Mouse (Mus musculus) intestine, postnatal 0 days (tissue): ENCODE data around the gene Hdac11. TPM values are rescaled to one million over a fixed set of nuclear protein-coding genes. Genes with fewer than 3 reads are reported as not detected.

Experiments used
- ATAC-seq: fragments of 200-750 bp; cut with Nextera tagmentation; 2 replicates; pipeline ENCODE4 v1.8.0; 2017; ENCODE audit warnings: mild to moderate bottlenecking, moderate TSS enrichment, moderate library complexity
- H3K27ac ChIP-seq: fragments of 300-500 bp; sonication (generic); 2 replicates; pipeline ENCODE4 v1.5.1; 2014; ENCODE audit warnings: mild to moderate bottlenecking, low read depth, low read length, moderate library complexity
- H3K27me3 ChIP-seq: fragments of 300-500 bp; sonication (generic); replicated peaks from 2 replicates; pipeline ENCODE4 v1.6.1; 2014; ENCODE audit warnings: low read length, mixed read lengths; ENCODE audit not compliant: control insufficient read depth, insufficient read depth
- H3K36me3 ChIP-seq: fragments of 300-500 bp; sonication (generic); 2 replicates; pipeline ENCODE4 v1.6.1; 2014; ENCODE audit warnings: mild to moderate bottlenecking, moderate library complexity; ENCODE audit not compliant: control insufficient read depth, insufficient read depth
- H3K4me1 ChIP-seq: fragments of 300-500 bp; sonication (generic); replicated peaks from 2 replicates; pipeline ENCODE4 v1.6.1; 2014; ENCODE audit warnings: antibody characterized with exemption, low read length, mixed read lengths; ENCODE audit not compliant: control insufficient read depth, insufficient read depth
- H3K4me2 ChIP-seq: fragments of 300-500 bp; sonication (generic); replicated peaks from 2 replicates; pipeline ENCODE4 v1.6.1; 2014; ENCODE audit warnings: low read depth, mild to moderate bottlenecking, moderate library complexity
- H3K4me3 ChIP-seq: fragments of 300-500 bp; sonication (generic); 2 replicates; pipeline ENCODE4 v1.5.1; 2014; ENCODE audit warnings: low read depth, low read length
- H3K9ac ChIP-seq: fragments of 300-500 bp; sonication (generic); 2 replicates; pipeline ENCODE4 v1.6.1; 2014; ENCODE audit warnings: mild to moderate bottlenecking, low read depth, low read length
- H3K9me3 ChIP-seq: fragments of 300-500 bp; sonication (generic); 2 replicates; pipeline ENCODE4 v1.6.1; 2016; ENCODE audit warnings: mixed run types; ENCODE audit not compliant: control insufficient read depth
- CTCF ChIP-seq: sonication (generic); IDR thresholded peaks from 2 replicates; pipeline ENCODE4 v1.5.1; 2016; ENCODE audit warnings: low read depth, mild to moderate bottlenecking, control low read depth, antibody characterized with exemption, moderate library complexity
- WGBS: fragments of 180-500 bp; shearing (Covaris S2); extraction: QIAGEN DNeasy Blood & Tissue Kit; methylation state at CpG from one replicate; pipeline ENCODE4 v1.1.7; 2014; 5-methylcytosine and 5-hydroxymethylcytosine counted together
- polyA plus RNA-seq: library from polyadenylated mRNA; unstranded; fragments of >200 nt; fragmentation: Nextera tagmentation; extraction: Ambion mirVana; gene quantifications from 2 replicates; pipeline ENCODE4 v1.2.1, GENCODE M21; 2015

Gene Hdac11
- polyA plus RNA-seq, 1 experiment from 2014 or later: 4.8 TPM

GRCm38 (mm10) chr6:91162314-91162713 lies 5.8 kb downstream of the Hdac11 start:
- Histone ChIP-seq H3K4me1 (no peaks in the 10 kb centered on the region), H3K4me3 (no peak overlapping the region), H3K9me3 (no peaks in the 10 kb centered on the region), H3K9ac (no peak overlapping the region), H3K27ac (no peak overlapping the region), H3K4me2 (no peak overlapping the region), H3K36me3 (no peaks in the 10 kb centered on the region), H3K27me3 (no peaks in the 10 kb centered on the region)
- peak; percentile 65 for ATAC-seq
- TF ChIP-seq CTCF: no peak
- 70% methylated on average over 5 of the region's 5 CpGs for WGBS

GRCm38 (mm10) chr6:91163195-91163911 lies 6.9 kb downstream of the Hdac11 start:
- Histone ChIP-seq H3K4me1 (no peaks in the 10 kb centered on the region), H3K27ac (no peak overlapping the region), H3K36me3 (no peaks in the 10 kb centered on the region; the same call in 1 of the 2 replicates), H3K27me3 (no peaks in the 10 kb centered on the region), H3K4me3 (no peak overlapping the region), H3K9me3 (no peaks in the 10 kb centered on the region), H3K4me2 (no peak overlapping the region), H3K9ac (no peak overlapping the region)
- no peak for ATAC-seq
- no peak for TF ChIP-seq CTCF
- WGBS: 81% methylated on average over 5 of the region's 5 CpGs

- no peak overlapping the region for H3K4me2 ChIP-seq
- H3K36me3 ChIP-seq: peaks cover 10% of the 10 kb centered on the region; the same call in 1 of the 2 replicates
- no peaks in the 10 kb centered on the region for H3K4me1 ChIP-seq
- no peak for ATAC-seq
- no peak overlapping the region for H3K9ac ChIP-seq
- no peaks in the 10 kb centered on the region for H3K27me3 ChIP-seq
- TF ChIP-seq CTCF: no peak
- H3K4me3 ChIP-seq: no peak overlapping the region
- WGBS: 82% methylated on average over 2 of the region's 2 CpGs
- no peak overlapping the region for H3K27ac ChIP-seq
- no peaks in the 10 kb centered on the region for H3K9me3 ChIP-seq
Observed at GRCm38 (mm10) chr6:91164584-91164983, 8.1 kb downstream of the Hdac11 start.

- no peak overlapping the region for H3K4me3 ChIP-seq
- no peak overlapping the region for H3K9ac ChIP-seq
- H3K27ac ChIP-seq: no peak overlapping the region
- WGBS: 35% methylated on average over 3 of the region's 3 CpGs
- H3K9me3 ChIP-seq: no peaks in the 10 kb centered on the region
- no peaks in the 10 kb centered on the region for H3K27me3 ChIP-seq
- ATAC-seq: no peak
- TF ChIP-seq CTCF: peak; percentile 95
- no peak overlapping the region for H3K4me2 ChIP-seq
- H3K36me3 ChIP-seq: peaks cover 14% of the 10 kb centered on the region
- no peaks in the 10 kb centered on the region for H3K4me1 ChIP-seq
Observed at GRCm38 (mm10) chr6:91165210-91165609, 8.7 kb downstream of the Hdac11 start.

GRCm38 (mm10) chr6:91167828-91168227 lies 11.4 kb downstream of the Hdac11 start:
- H3K9ac ChIP-seq: no peak overlapping the region
- H3K27ac ChIP-seq: no peak overlapping the region
- peaks cover 26% of the 10 kb centered on the region for H3K36me3 ChIP-seq
- no peaks in the 10 kb centered on the region for H3K4me1 ChIP-seq
- no peak for ATAC-seq
- no peaks in the 10 kb centered on the region for H3K9me3 ChIP-seq
- H3K27me3 ChIP-seq: no peaks in the 10 kb centered on the region
- peak; percentile 41 for TF ChIP-seq CTCF
- 47% methylated on average over 3 of the region's 3 CpGs for WGBS
- no peak overlapping the region for H3K4me2 ChIP-seq
- H3K4me3 ChIP-seq: no peak overlapping the region

- 84% methylated on average over 8 of the region's 8 CpGs for WGBS
- Histone ChIP-seq H3K27me3 (no peaks in the 10 kb centered on the region), H3K9me3 (no peaks in the 10 kb centered on the region), H3K9ac (no peak overlapping the region), H3K4me2 (no peak overlapping the region), H3K36me3 (peaks cover 26% of the 10 kb centered on the region), H3K4me1 (no peaks in the 10 kb centered on the region), H3K4me3 (no peak overlapping the region), H3K27ac (no peak overlapping the region)
- no peak for TF ChIP-seq CTCF
- ATAC-seq: no peak
Observed at GRCm38 (mm10) chr6:91169129-91169528, 12.7 kb downstream of the Hdac11 start.
